Mouse (Mus musculus): ENCODE data around the gene Arhgef12.

GRCm38 (mm10) chr9:42917911-42918310 lies 189.1 kb downstream of the Arhgef12 start:
- no peak for TF ChIP-seq POLR2A (IDR thresholded peaks at IDR 0.05; ENCODE audit: borderline replicate concordance, control insufficient read depth, low read depth, low read length)
- no peak for TF ChIP-seq CTCF (IDR thresholded peaks at IDR 0.05; ENCODE audit: control insufficient read depth, insufficient read depth, low read length)

All from bone marrow, adult 2 months (tissue).